Mouse (Mus musculus) cortical plate, adult 2 months (tissue): Measurements from ENCODE around the gene Lgr4.

ENCODE experiments used
- CTCF ChIP-seq: fragments of 200-500 bp; IDR thresholded peaks from 2 replicates; pipeline ENCODE4 v1.5.1; 2011; ENCODE audit warnings: mild to moderate bottlenecking, control low read depth, low read length; ENCODE audit not compliant: insufficient read depth; ENCODE audit errors: extremely low read depth
- POLR2A ChIP-seq: fragments of 200-500 bp; IDR thresholded peaks from 2 replicates; pipeline ENCODE4 v1.6.1; 2011; ENCODE audit warnings: mild to moderate bottlenecking, low read length, control low read depth; ENCODE audit not compliant: insufficient read depth; ENCODE audit errors: extremely low read depth

DNA sequence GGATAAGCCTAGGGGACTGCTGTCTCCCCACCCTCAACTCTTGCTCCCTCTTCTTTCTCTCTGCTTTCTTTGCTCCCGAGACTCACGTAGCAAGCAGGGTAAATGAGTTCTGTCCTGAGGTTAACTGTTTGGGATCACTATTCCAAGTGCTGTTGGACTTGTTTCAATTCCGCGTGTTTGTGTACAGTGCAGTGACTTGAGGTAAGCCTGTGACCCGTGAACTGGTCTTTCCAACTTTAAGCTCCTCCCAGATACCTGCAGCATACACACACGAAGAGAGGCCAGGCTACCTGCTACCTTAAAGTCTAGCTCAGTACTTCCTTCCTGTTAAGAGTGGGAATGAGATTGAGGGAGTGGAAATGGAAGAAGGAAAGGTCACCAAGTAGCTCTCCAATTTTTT, 66.0 kb downstream of the Lgr4 start:
- TF ChIP-seq POLR2A: no peak
- TF ChIP-seq CTCF: no peak
